8 mouse cellular contexts compared by ENCODE assay signal in the genomic region with DNA sequence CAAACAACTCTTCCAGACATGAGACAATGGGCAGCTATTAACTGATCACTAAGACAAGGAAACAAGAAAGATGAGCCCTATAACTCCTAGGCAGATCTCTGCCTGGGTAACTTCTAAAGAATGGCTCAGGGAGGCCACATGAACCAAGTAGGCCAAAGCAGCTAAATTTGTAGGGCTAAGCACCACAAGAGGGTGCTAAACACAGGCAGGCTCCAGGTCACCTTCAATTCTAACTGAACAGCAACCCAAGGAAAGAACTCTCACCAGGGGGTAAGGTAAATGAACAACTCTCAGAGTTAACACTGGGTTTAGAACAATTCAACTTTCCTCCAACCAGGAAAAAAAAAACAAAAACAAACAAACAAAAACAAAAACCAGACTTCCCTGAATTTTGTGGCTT. TPM values are rescaled to one million over a fixed set of nuclear protein-coding genes. Genes with fewer than 3 reads are reported as not detected.
DNase-seq lines count a peak whose midpoint lies in the region; ATAC-seq and TF ChIP-seq lines count a peak whose summit lies in the region.
"Had no signal": no experiment of that assay in that cellular context is flagged by ENCODE, and none has a peak within 500 bp of the region (broad histone marks: within the 10 kb centered on the region; RNA-seq: fewer than 3 reads in every experiment).

No protein-coding gene starts in this region.

- peaks cover 4% of the 10 kb centered on the region; the same call in 1 of the 2 replicates for H3K36me3 ChIP-seq in ES-E14 (ENCODE audit: control insufficient read depth, insufficient read depth, low read length, poor library complexity, severe bottlenecking)
- peaks cover 17% of the 10 kb centered on the region for H3K36me3 ChIP-seq in neural tube, embryonic 15.5 days
- H3K36me3 ChIP-seq: stomach, embryonic 15.5 days had no signal

- no peak overlapping the region for H3K4me2 ChIP-seq in neural tube, embryonic 15.5 days
- H3K4me2 ChIP-seq: stomach, embryonic 15.5 days had no signal

- H3K4me3 ChIP-seq in ES-E14 (ENCODE audit: insufficient read depth in 1 of 2, low read depth in 1 of 2, low read length in 2 of 2, poor library complexity in 1 of 2, severe bottlenecking in 1 of 2), result no peak overlapping the region
- H3K4me3 ChIP-seq in neural tube, embryonic 15.5 days (replicated peaks), result no peak overlapping the region
- H3K4me3 ChIP-seq: stomach, embryonic 15.5 days had no signal

- peak; percentile 13 to 21 for DNase-seq in left cerebral cortex, adult 18-20 months (ENCODE audit: low spot score in 2 of 2)
- no peak for DNase-seq in left cerebral cortex, adult 11 months (ENCODE audit: low spot score)
- peak; percentile 42 for DNase-seq in ES-E14 (ENCODE audit: low read depth, low spot score)
- DNase-seq in adrenal gland, adult 2 months, result peak; percentile 27
- peak; percentile 8 for DNase-seq in embryo, embryonic 9.5 days (ENCODE audit: extremely low spot score)
- peak; percentile 40 to 57 for DNase-seq in lung, adult 18-20 months

- in situ Hi-C loops in ES-E14 (cut with MboI; ENCODE audit: low sequenced_read_pairs in 2 of 2, unreplicated experiment in 2 of 2), result no loop called here

- H3K27ac ChIP-seq in ES-E14 (ENCODE audit: insufficient read depth, low read depth, low read length, poor library complexity, severe bottlenecking), result no peak overlapping the region
- no peak overlapping the region for H3K27ac ChIP-seq in neural tube, embryonic 15.5 days (replicated peaks)
- H3K27ac ChIP-seq: stomach, embryonic 15.5 days had no signal

- H3K27me3 ChIP-seq in neural tube, embryonic 15.5 days (replicated peaks), result no peaks in the 10 kb centered on the region
- H3K27me3 ChIP-seq: stomach, embryonic 15.5 days had no signal

- H3K4me1 ChIP-seq in ES-E14 (ENCODE audit: control insufficient read depth in 2 of 2, insufficient read depth in 2 of 2, low read length in 2 of 2, poor library complexity in 1 of 2), result no peaks in the 10 kb centered on the region; a peak in 1 of 4 replicates
- H3K4me1 ChIP-seq in neural tube, embryonic 15.5 days, result no peaks in the 10 kb centered on the region
- H3K4me1 ChIP-seq: stomach, embryonic 15.5 days had no signal

- H3K9ac ChIP-seq in ES-E14 (ENCODE audit: insufficient read depth, low read depth, low read length, poor library complexity, severe bottlenecking), result no peak overlapping the region
- no peak overlapping the region for H3K9ac ChIP-seq in neural tube, embryonic 15.5 days (replicated peaks)
- H3K9ac ChIP-seq: stomach, embryonic 15.5 days had no signal

- no peak for ATAC-seq in neural tube, embryonic 15.5 days (ENCODE audit: low FRiP score)

- no peaks in the 10 kb centered on the region for H3K9me3 ChIP-seq in ES-E14 (ENCODE audit: control insufficient read depth, insufficient read depth, low read depth, low read length)
- no peaks in the 10 kb centered on the region for H3K9me3 ChIP-seq in neural tube, embryonic 15.5 days (replicated peaks)
- H3K9me3 ChIP-seq: stomach, embryonic 15.5 days had no signal

TF ChIP-seq in ES-E14, 5 proteins besides CTCF, POLR2A, EP300 and RAD21:
- TF ChIP-seq CHD2 (IDR thresholded peaks at IDR 0.05; ENCODE audit: low read depth, low read length) (no peak), MAFK (IDR thresholded peaks at IDR 0.05; ENCODE audit: insufficient read depth, low read depth, low read length) (no peak), HCFC1 (IDR thresholded peaks at IDR 0.05; ENCODE audit: borderline replicate concordance, insufficient read depth, low read length) (no peak), ZC3H11A (IDR thresholded peaks at IDR 0.05; ENCODE audit: borderline replicate concordance, low read depth, low read length) (no peak), ZNF384 (IDR thresholded peaks at IDR 0.05; ENCODE audit: low read depth, low read length) (no peak)

RNA-seq across cellular contexts. Expression of a gene that starts 48.5 kb away (rescaled TPM):
- total RNA-seq in left cerebral cortex, adult 18-20 months (2021), result 100 to 1,000 TPM; 106 TPM
- 29.1 and 33.1 TPM in 2 replicates for total RNA-seq in ES-E14 (2012; rRNA removed)
- 10 to 100 TPM; 40.5 to 41.9 TPM for total RNA-seq in adrenal gland, adult 2 months (2021)
- 5.4 and 5.6 TPM in 2 replicates for polyA plus RNA-seq in adrenal gland, adult 2 months (2012; rRNA removed)
- polyA plus RNA-seq in neural tube, embryonic 15.5 days (2015; fragmentation: Nextera tagmentation; extraction: Ambion mirVana), result 96.2 and 96.6 TPM in 2 replicates

RNA-seq across cellular contexts. Expression of a gene that starts 53.8 kb away (rescaled TPM):
- total RNA-seq in left cerebral cortex, adult 18-20 months (2021), result 1 to 10 TPM; 6.4 to 7.8 TPM
- total RNA-seq in ES-E14 (2012; rRNA removed), result not detected in 2 replicates
- total RNA-seq in adrenal gland, adult 2 months (2021), result 1 to 10 TPM; 2.8 to 3.5 TPM
- not detected in 2 replicates for polyA plus RNA-seq in adrenal gland, adult 2 months (2012; rRNA removed)
- polyA plus RNA-seq in neural tube, embryonic 15.5 days (2015; fragmentation: Nextera tagmentation; extraction: Ambion mirVana), result 14.1 and 16.1 TPM in 2 replicates

RNA-seq across cellular contexts. Expression of a gene that starts 55.9 kb away (rescaled TPM):
- total RNA-seq in left cerebral cortex, adult 18-20 months (2021), result 100 to 1,000 TPM; 147 to 160 TPM
- total RNA-seq in ES-E14 (2012; rRNA removed), result 0.27 and 0.42 TPM in 2 replicates
- total RNA-seq in adrenal gland, adult 2 months (2021), result 10 to 100 TPM; 17.6 to 27.7 TPM
- 62.2 and 77.6 TPM in 2 replicates for polyA plus RNA-seq in adrenal gland, adult 2 months (2012; rRNA removed)
- 157 and 210 TPM in 2 replicates for polyA plus RNA-seq in neural tube, embryonic 15.5 days (2015; fragmentation: Nextera tagmentation; extraction: Ambion mirVana)

Comparison
In these comparisons a context has a peak if more than half of its experiments do, and no peak if none do; other contexts are left out.
1. RNA of a gene that starts 55.9 kb away (total RNA-seq): 147 to 160 TPM in left cerebral cortex, adult 18-20 months and 17.6 to 27.7 TPM in adrenal gland, adult 2 months; 0.27 to 0.42 TPM in ES-E14; every median in the first group is over 10 times any median in the second.